Mouse (Mus musculus): Measurements from ENCODE around the gene Pdha2. TPM values are rescaled to one million over a fixed set of nuclear protein-coding genes. Genes with fewer than 3 reads are reported as not detected.

The Pdha2 gene
- total RNA-seq, 1 experiment, result 1.3 TPM

GRCm38 (mm10) chr3:141197308-141197861 lies 14.8 kb downstream of the Pdha2 start:
- no peak overlapping the region for H3K9ac ChIP-seq (ENCODE audit: insufficient read depth, low read depth, low read length, poor library complexity, severe bottlenecking)
- H3K9me3 ChIP-seq (ENCODE audit: control insufficient read depth, insufficient read depth, low read depth, low read length), result no peaks in the 10 kb centered on the region
- H3K4me3 ChIP-seq (ENCODE audit: insufficient read depth in 1 of 2, low read depth in 1 of 2, low read length in 2 of 2, poor library complexity in 1 of 2, severe bottlenecking in 1 of 2), result no peak overlapping the region
- in situ Hi-C loops (cut with MboI; ENCODE audit: low sequenced_read_pairs in 2 of 2, unreplicated experiment in 2 of 2), result no loop called here
- no peak overlapping the region for H3K27ac ChIP-seq (ENCODE audit: insufficient read depth, low read depth, low read length, poor library complexity, severe bottlenecking)
- H3K36me3 ChIP-seq (ENCODE audit: control insufficient read depth, insufficient read depth, low read length, poor library complexity, severe bottlenecking), result no peaks in the 10 kb centered on the region
- H3K4me1 ChIP-seq (ENCODE audit: control insufficient read depth in 2 of 2, insufficient read depth in 2 of 2, low read length in 2 of 2, poor library complexity in 1 of 2), result no peaks in the 10 kb centered on the region
- no peak for DNase-seq (ENCODE audit: low read depth, low spot score)
- no peak for TF ChIP-seq HCFC1 (IDR thresholded peaks at IDR 0.05; ENCODE audit: borderline replicate concordance, insufficient read depth, low read length)
- no peak for TF ChIP-seq MAFK (IDR thresholded peaks at IDR 0.05; ENCODE audit: insufficient read depth, low read depth, low read length)
- no peak for TF ChIP-seq ZNF384 (IDR thresholded peaks at IDR 0.05; ENCODE audit: low read depth, low read length)
- no peak for TF ChIP-seq CHD2 (IDR thresholded peaks at IDR 0.05; ENCODE audit: low read depth, low read length)
- TF ChIP-seq ZC3H11A (IDR thresholded peaks at IDR 0.05; ENCODE audit: borderline replicate concordance, low read depth, low read length), result no peak

GRCm38 (mm10) chr3:141191653-141192052 lies 20.5 kb downstream of the Pdha2 start:
- TF ChIP-seq CHD2 (IDR thresholded peaks at IDR 0.05; ENCODE audit: low read depth, low read length), result no peak
- TF ChIP-seq ZNF384 (IDR thresholded peaks at IDR 0.05; ENCODE audit: low read depth, low read length), result no peak
- TF ChIP-seq HCFC1 (IDR thresholded peaks at IDR 0.05; ENCODE audit: borderline replicate concordance, insufficient read depth, low read length), result no peak
- TF ChIP-seq MAFK (IDR thresholded peaks at IDR 0.05; ENCODE audit: insufficient read depth, low read depth, low read length), result no peak
- TF ChIP-seq ZC3H11A (IDR thresholded peaks at IDR 0.05; ENCODE audit: borderline replicate concordance, low read depth, low read length), result no peak
- Histone ChIP-seq H3K36me3 (ENCODE audit: control insufficient read depth, insufficient read depth, low read length, poor library complexity, severe bottlenecking) (no peaks in the 10 kb centered on the region), H3K27ac (ENCODE audit: insufficient read depth, low read depth, low read length, poor library complexity, severe bottlenecking) (no peak overlapping the region), H3K9me3 (ENCODE audit: control insufficient read depth, insufficient read depth, low read depth, low read length) (no peaks in the 10 kb centered on the region), H3K9ac (ENCODE audit: insufficient read depth, low read depth, low read length, poor library complexity, severe bottlenecking) (no peak overlapping the region), H3K4me3 (ENCODE audit: insufficient read depth in 1 of 2, low read depth in 1 of 2, low read length in 2 of 2, poor library complexity in 1 of 2, severe bottlenecking in 1 of 2) (no peak overlapping the region), H3K4me1 (ENCODE audit: control insufficient read depth in 2 of 2, insufficient read depth in 2 of 2, low read length in 2 of 2, poor library complexity in 1 of 2) (no peaks in the 10 kb centered on the region)
- in situ Hi-C loops (cut with MboI; ENCODE audit: low sequenced_read_pairs in 2 of 2, unreplicated experiment in 2 of 2), result no loop called here
- no peak for DNase-seq (ENCODE audit: low read depth, low spot score)

GRCm38 (mm10) chr3:141190429-141190828 lies 21.7 kb downstream of the Pdha2 start:
- TF ChIP-seq HCFC1 (IDR thresholded peaks at IDR 0.05; ENCODE audit: borderline replicate concordance, insufficient read depth, low read length) (no peak), CHD2 (IDR thresholded peaks at IDR 0.05; ENCODE audit: low read depth, low read length) (no peak), ZNF384 (IDR thresholded peaks at IDR 0.05; ENCODE audit: low read depth, low read length) (no peak), ZC3H11A (IDR thresholded peaks at IDR 0.05; ENCODE audit: borderline replicate concordance, low read depth, low read length) (no peak), MAFK (IDR thresholded peaks at IDR 0.05; ENCODE audit: insufficient read depth, low read depth, low read length) (no peak)
- Histone ChIP-seq H3K36me3 (ENCODE audit: control insufficient read depth, insufficient read depth, low read length, poor library complexity, severe bottlenecking) (no peaks in the 10 kb centered on the region), H3K9ac (ENCODE audit: insufficient read depth, low read depth, low read length, poor library complexity, severe bottlenecking) (no peak overlapping the region), H3K4me3 (ENCODE audit: insufficient read depth in 1 of 2, low read depth in 1 of 2, low read length in 2 of 2, poor library complexity in 1 of 2, severe bottlenecking in 1 of 2) (no peak overlapping the region), H3K9me3 (ENCODE audit: control insufficient read depth, insufficient read depth, low read depth, low read length) (no peaks in the 10 kb centered on the region), H3K4me1 (ENCODE audit: control insufficient read depth in 2 of 2, insufficient read depth in 2 of 2, low read length in 2 of 2, poor library complexity in 1 of 2) (no peaks in the 10 kb centered on the region), H3K27ac (ENCODE audit: insufficient read depth, low read depth, low read length, poor library complexity, severe bottlenecking) (no peak overlapping the region)
- in situ Hi-C loops (cut with MboI; ENCODE audit: low sequenced_read_pairs in 2 of 2, unreplicated experiment in 2 of 2), result no loop called here
- no peak for DNase-seq (ENCODE audit: low read depth, low spot score)

- DNase-seq (ENCODE audit: low read depth, low spot score), result no peak
- in situ Hi-C loops (cut with MboI; ENCODE audit: low sequenced_read_pairs in 2 of 2, unreplicated experiment in 2 of 2), result no loop called here
- Histone ChIP-seq H3K9ac (ENCODE audit: insufficient read depth, low read depth, low read length, poor library complexity, severe bottlenecking) (no peak overlapping the region), H3K9me3 (ENCODE audit: control insufficient read depth, insufficient read depth, low read depth, low read length) (no peaks in the 10 kb centered on the region), H3K27ac (ENCODE audit: insufficient read depth, low read depth, low read length, poor library complexity, severe bottlenecking) (no peak overlapping the region), H3K36me3 (ENCODE audit: control insufficient read depth, insufficient read depth, low read length, poor library complexity, severe bottlenecking) (no peaks in the 10 kb centered on the region), H3K4me1 (ENCODE audit: control insufficient read depth in 2 of 2, insufficient read depth in 2 of 2, low read length in 2 of 2, poor library complexity in 1 of 2) (no peaks in the 10 kb centered on the region), H3K4me3 (ENCODE audit: insufficient read depth in 1 of 2, low read depth in 1 of 2, low read length in 2 of 2, poor library complexity in 1 of 2, severe bottlenecking in 1 of 2) (no peak overlapping the region)
- TF ChIP-seq HCFC1 (IDR thresholded peaks at IDR 0.05; ENCODE audit: borderline replicate concordance, insufficient read depth, low read length) (no peak), ZC3H11A (IDR thresholded peaks at IDR 0.05; ENCODE audit: borderline replicate concordance, low read depth, low read length) (no peak), ZNF384 (IDR thresholded peaks at IDR 0.05; ENCODE audit: low read depth, low read length) (no peak)
Observed at GRCm38 (mm10) chr3:141160986-141161385, 51.2 kb downstream of the Pdha2 start.

All from ES-E14 (cell line).